Comparison of ENCODE assay signal across 27 mouse cellular contexts in the genomic region with DNA sequence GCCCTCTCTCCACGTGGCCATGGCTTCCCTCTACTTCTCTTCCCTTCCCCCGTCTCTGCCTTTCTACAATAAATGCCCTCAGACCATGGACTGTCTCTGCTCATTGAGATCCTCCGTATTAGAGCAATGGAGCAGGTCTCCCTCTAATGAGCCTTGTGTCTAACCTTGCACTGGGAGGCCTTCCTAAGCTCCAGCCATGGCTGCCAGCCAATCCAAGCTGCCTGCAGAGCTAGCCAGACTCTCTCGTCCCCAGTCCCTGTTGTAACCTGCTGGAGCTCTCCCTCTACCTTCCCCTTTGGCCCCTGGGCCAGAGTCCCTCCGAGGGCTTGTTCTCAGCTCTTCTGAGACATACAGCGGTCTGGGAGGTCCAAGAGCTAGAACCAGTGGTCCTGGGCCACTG.
DNase-seq lines count a peak whose midpoint lies in the region; ATAC-seq and TF ChIP-seq lines count a peak whose summit lies in the region.
"Had no signal": no experiment of that assay in that cellular context is flagged by ENCODE, and none has a peak within 500 bp of the region (broad histone marks: within the 10 kb centered on the region; RNA-seq: fewer than 3 reads in every experiment).

No protein-coding gene starts in this region.

- H3K36me3 ChIP-seq in forebrain, embryonic 11.5 days (ENCODE audit: control insufficient read depth, insufficient read depth, low read length) = no peaks in the 10 kb centered on the region
- no peaks in the 10 kb centered on the region for H3K36me3 ChIP-seq in midbrain, postnatal 0 days (ENCODE audit: insufficient read depth, low read length)
- H3K36me3 ChIP-seq: hindbrain, embryonic 12.5 days; intestine, embryonic 15.5 days; liver, embryonic 12.5 days; midbrain, embryonic 12.5 days; neural tube, embryonic 13.5 days; stomach, embryonic 15.5 days had no signal

- peak; percentile 3 for DNase-seq in heart, postnatal 4 days
- DNase-seq in heart, adult 11 months = no peak
- peak; percentile 0 for DNase-seq in 3134 (ENCODE audit: extremely low read depth, insufficient read length, low spot score)
- peak; percentile 14 to 33 for DNase-seq in cerebellum, adult 18-20 months
- peak; percentile 5 to 30 for DNase-seq in cerebellum, postnatal 10 days
- DNase-seq in forebrain, embryonic 11.5 days (ENCODE audit: low spot score) = no peak
- DNase-seq in midbrain, postnatal 0 days (ENCODE audit: low spot score) = no peak
- no peak for DNase-seq in heart, postnatal 14 days
- DNase-seq: adrenal gland, postnatal 36 days; kidney, adult 8-10 months; liver, postnatal 0 days; lung, postnatal 36 days; retina, postnatal 1 day; right cerebral cortex, postnatal 25 days; thymus, adult 18-20 months; thymus, postnatal 25 days had no signal

- intact Hi-C loops in heart, postnatal 14 days (cut with DNase I) = no loop called here

- no peak for ATAC-seq in forebrain, embryonic 11.5 days (replicated peaks; ENCODE audit: low FRiP score)
- ATAC-seq in midbrain, postnatal 0 days (ENCODE audit: low FRiP score) = no peak
- ATAC-seq: CD4-positive, CD25-positive, alpha-beta regulatory T cell, adult 4 months; forebrain, embryonic 14.5 days; hindbrain, postnatal 0 days; intestine, embryonic 15.5 days; liver, embryonic 12.5 days; liver, postnatal 0 days had no signal

- H3K9ac ChIP-seq in forebrain, embryonic 11.5 days (ENCODE audit: low read length) = no peak overlapping the region
- H3K9ac ChIP-seq in midbrain, postnatal 0 days (replicated peaks; ENCODE audit: low read length, poor library complexity, severe bottlenecking) = no peak overlapping the region
- H3K9ac ChIP-seq: hindbrain, embryonic 12.5 days; intestine, embryonic 15.5 days; liver, embryonic 12.5 days; liver, postnatal 0 days; midbrain, embryonic 12.5 days; neural tube, embryonic 13.5 days; stomach, embryonic 15.5 days had no signal

- no peak overlapping the region for H3K4me2 ChIP-seq in forebrain, embryonic 11.5 days (ENCODE audit: low read depth, low read length, severe bottlenecking)
- no peak overlapping the region for H3K4me2 ChIP-seq in midbrain, postnatal 0 days (ENCODE audit: low read depth, low read length, poor library complexity, severe bottlenecking)
- H3K4me2 ChIP-seq: hindbrain, embryonic 12.5 days; intestine, embryonic 15.5 days; liver, embryonic 12.5 days; midbrain, embryonic 12.5 days; neural tube, embryonic 13.5 days; stomach, embryonic 15.5 days had no signal

- H3K4me1 ChIP-seq in forebrain, embryonic 11.5 days (replicated peaks; ENCODE audit: control insufficient read depth, insufficient read depth, low read length) = no peaks in the 10 kb centered on the region
- H3K4me1 ChIP-seq in midbrain, postnatal 0 days (ENCODE audit: insufficient read depth, low read length) = no peaks in the 10 kb centered on the region
- H3K4me1 ChIP-seq: hindbrain, embryonic 12.5 days; intestine, embryonic 15.5 days; liver, embryonic 12.5 days; midbrain, embryonic 12.5 days; neural tube, embryonic 13.5 days; stomach, embryonic 15.5 days had no signal

- no peak overlapping the region for H3K4me3 ChIP-seq in forebrain, embryonic 11.5 days (ENCODE audit: low read depth, low read length)
- no peak overlapping the region for H3K4me3 ChIP-seq in midbrain, postnatal 0 days (ENCODE audit: low read depth, low read length)
- H3K4me3 ChIP-seq: hindbrain, embryonic 12.5 days; intestine, embryonic 15.5 days; layer of hippocampus, adult 2 months; left cerebral cortex, adult 2 months; liver, embryonic 12.5 days; midbrain, embryonic 12.5 days; neural tube, embryonic 13.5 days; stomach, embryonic 15.5 days had no signal

- H3K9me3 ChIP-seq in forebrain, embryonic 11.5 days (ENCODE audit: control insufficient read depth, low read length) = no peaks in the 10 kb centered on the region
- no peaks in the 10 kb centered on the region for H3K9me3 ChIP-seq in midbrain, postnatal 0 days (ENCODE audit: low read length)
- H3K9me3 ChIP-seq: hindbrain, embryonic 12.5 days; intestine, embryonic 15.5 days; liver, embryonic 12.5 days; midbrain, embryonic 12.5 days; neural tube, embryonic 13.5 days; stomach, embryonic 15.5 days had no signal

- whole genome bisulfite sequencing in forebrain, embryonic 11.5 days = 67% methylated on average over 6 of the region's 6 CpGs
- WGBS in midbrain, postnatal 0 days = 69% methylated on average over 6 of the region's 6 CpGs

- no peak for TF ChIP-seq CTCF in midbrain, postnatal 0 days (IDR thresholded peaks at IDR 0.05)

- H3K27me3 ChIP-seq in forebrain, embryonic 11.5 days (ENCODE audit: control insufficient read depth, insufficient read depth, low read length) = no peaks in the 10 kb centered on the region
- no peaks in the 10 kb centered on the region for H3K27me3 ChIP-seq in midbrain, postnatal 0 days (ENCODE audit: insufficient read depth, low read length)
- H3K27me3 ChIP-seq: hindbrain, embryonic 12.5 days; intestine, embryonic 15.5 days; liver, embryonic 12.5 days; midbrain, embryonic 12.5 days; neural tube, embryonic 13.5 days; stomach, embryonic 15.5 days had no signal

- no peak overlapping the region for H3K27ac ChIP-seq in forebrain, embryonic 11.5 days (ENCODE audit: low read depth, low read length)
- H3K27ac ChIP-seq in midbrain, postnatal 0 days (ENCODE audit: low read depth, low read length) = no peak overlapping the region
- H3K27ac ChIP-seq: hindbrain, embryonic 12.5 days; hindbrain, postnatal 0 days; intestine, embryonic 15.5 days; layer of hippocampus, adult 2 months; left cerebral cortex, adult 2 months; liver, embryonic 12.5 days; midbrain, embryonic 12.5 days; neural tube, embryonic 13.5 days; stomach, embryonic 15.5 days had no signal

Comparison
In these comparisons a context has a peak if more than half of its experiments do, and no peak if none do; other contexts are left out.
1. DNase-seq: peak in heart, postnatal 4 days (single experiment), 3134 (single experiment), cerebellum, adult 18-20 months (2 of 2) and cerebellum, postnatal 10 days (2 of 2); none in heart, adult 11 months (single experiment), forebrain, embryonic 11.5 days (single experiment), midbrain, postnatal 0 days (single experiment) and heart, postnatal 14 days (0 of 2).